Mouse (Mus musculus) left cerebral cortex, postnatal 10 days (tissue): ENCODE measurements around the gene Gnas. TPM values are rescaled to one million over a fixed set of nuclear protein-coding genes. Genes with fewer than 3 reads are reported as not detected.
"Not testable (repeated sequence)": the region's sequence is repeated elsewhere in the genome, so short reads cannot be mapped to it uniquely, and the experiment has no call there.

ENCODE experiments used
- DNase-seq, 2 experiments: peaks; one replicate each; pipeline ENCODE4 v3.0.0; 2021 to 2022; ENCODE audit warnings: low spot score in 2 of 2, mixed read lengths in 1 of 2; ENCODE audit errors: extremely low spot score in 1 of 2
- intact Hi-C: fragments of 180-260 bp; cut with DNase I; formaldehyde crosslinking; loops from one replicate; pipeline ENCODE4 v1.15.1; 2025
- total RNA-seq, 2 experiments: library from RNA; stranded (reverse); gene quantifications; 2 replicates each; pipeline ENCODE4 v1.2.3; 2021

The Gnas gene
- total RNA-seq, 2 experiments from 2014 or later: 1,952 to 1,966 TPM

GRCm38 (mm10) chr2:174340229-174340892 is 56.2 kb downstream of the Gnas start:
- intact Hi-C loops: no loop called here
- no peak for DNase-seq

GRCm38 (mm10) chr2:174340893-174341580 is 56.9 kb downstream of the Gnas start:
- intact Hi-C loops: no loop called here
- DNase-seq: no peak

GRCm38 (mm10) chr2:174342793-174343400 is 58.8 kb downstream of the Gnas start:
- intact Hi-C loops: no loop called here

GRCm38 (mm10) chr2:174343566-174343965 is 59.4 kb downstream of the Gnas start:
- DNase-seq: no peak
- intact Hi-C loops: no loop called here

More at GRCm38 (mm10) chr2:174342793-174343400, 58.8 kb downstream of the Gnas start:
- no peak for DNase-seq

GRCm38 (mm10) chr2:174344003-174344655 is 60.0 kb downstream of the Gnas start:
- intact Hi-C loops: no loop called here
- peak; percentile 88 to 90 for DNase-seq

GRCm38 (mm10) chr2:174344996-174345395 is 60.9 kb downstream of the Gnas start:
- intact Hi-C loops: no loop called here
- no peak for DNase-seq

- intact Hi-C loops: no loop called here
- no peak for DNase-seq
Observed at GRCm38 (mm10) chr2:174346612-174346998, 62.5 kb downstream of the Gnas start, which contains the start of gene Gm20721. Gene Gm20721 (minus strand): TSS chr2:174346712.

- intact Hi-C loops, DNase-seq: not testable (repeated sequence)
Observed at GRCm38 (mm10) chr2:174346999-174347668, 63.0 kb downstream of the Gnas start.

GRCm38 (mm10) chr2:174358516-174358915 is 74.4 kb downstream of the Gnas start:
- DNase-seq: no peak
- intact Hi-C loops: no loop called here

- DNase-seq: no peak
- intact Hi-C loops: no loop called here
Observed at GRCm38 (mm10) chr2:174359656-174360055, 75.5 kb downstream of the Gnas start.

GRCm38 (mm10) chr2:174366571-174366970 is 82.5 kb downstream of the Gnas start:
- DNase-seq: no peak
- intact Hi-C loops: no loop called here

GRCm38 (mm10) chr2:174381021-174381420 is 96.9 kb downstream of the Gnas start:
- intact Hi-C loops: no loop called here
- DNase-seq: no peak

- no peak for DNase-seq
- intact Hi-C loops: no loop called here
Observed at GRCm38 (mm10) chr2:174391936-174392335, 107.8 kb downstream of the Gnas start.

GRCm38 (mm10) chr2:174392554-174392953 is 108.4 kb downstream of the Gnas start:
- DNase-seq: no peak
- intact Hi-C loops: no loop called here

GRCm38 (mm10) chr2:174393383-174393782 is 109.3 kb downstream of the Gnas start:
- no peak for DNase-seq
- intact Hi-C loops: no loop called here
